Mouse (Mus musculus) mouse embryonic stem cell (cell line): ENCODE results near the gene Ak2.

Experiments used
- in situ Hi-C, 2 experiments: fragments of 300-500 bp; cut with MboI; formaldehyde crosslinking; loops; 1 replicate in 1 of 2; 3 replicates in 1 of 2; pipeline ENCODE4 v1.14.3; 2019 to 2020; ENCODE audit warnings: low sequenced_read_pairs in 2 of 2, low pct_unique_long_range_greater_than_20kb in 1 of 2, mixed read lengths in 1 of 2; ENCODE audit not compliant: unreplicated experiment in 1 of 2

Ak2 gene

GRCm38 (mm10) chr4:128991500-128992008, at the start of gene Ak2:
Ak2 (plus strand) TSS chr4:128991958.
- in situ Hi-C loops, result no loop called here

- in situ Hi-C loops, result no loop called here
Observed at GRCm38 (mm10) chr4:128942346-128942745, 49.4 kb upstream of the Ak2 start.

- in situ Hi-C loops, result no loop called here
Observed at GRCm38 (mm10) chr4:128946736-128947135, 45.0 kb upstream of the Ak2 start.

- in situ Hi-C loops, result no loop called here
Observed at GRCm38 (mm10) chr4:128947326-128947933, 44.3 kb upstream of the Ak2 start.

- in situ Hi-C loops, result no loop called here
Observed at GRCm38 (mm10) chr4:128948137-128948674, 43.6 kb upstream of the Ak2 start.

GRCm38 (mm10) chr4:128949470-128950005, 42.2 kb upstream of the Ak2 start:
- in situ Hi-C loops, result loop anchor here in 1 of 2 experiments (5.0 kb wide), 1 partner anchor 138 kb away; no protein-coding TSS in a partner anchor

- in situ Hi-C loops, result loop anchor here in 1 of 2 experiments (5.0 kb wide), 1 partner anchor 137 kb away; no protein-coding TSS in a partner anchor
Observed at GRCm38 (mm10) chr4:128950461-128950860, 41.3 kb upstream of the Ak2 start.

GRCm38 (mm10) chr4:128953851-128954250, 37.9 kb upstream of the Ak2 start:
- in situ Hi-C loops, result loop anchor here in 1 of 2 experiments (5.0 kb wide), 1 partner anchor 133 kb away; no protein-coding TSS in a partner anchor

- in situ Hi-C loops, result loop anchor here in 1 of 2 experiments (5.0 kb wide), 1 partner anchor 130 kb away; no protein-coding TSS in a partner anchor
Observed at GRCm38 (mm10) chr4:128957155-128957911, 34.4 kb upstream of the Ak2 start.

GRCm38 (mm10) chr4:128958156-128958555, 33.6 kb upstream of the Ak2 start:
- in situ Hi-C loops, result loop anchor here in 1 of 2 experiments (5.0 kb wide), 1 partner anchor 129 kb away; no protein-coding TSS in a partner anchor

- in situ Hi-C loops, result loop anchor here in 1 of 2 experiments (5.0 kb wide), 1 partner anchor 128 kb away; no protein-coding TSS in a partner anchor
Observed at GRCm38 (mm10) chr4:128958849-128959248, 32.9 kb upstream of the Ak2 start.

- in situ Hi-C loops, result loop anchor here in 1 of 2 experiments (5.0 kb wide), 1 partner anchor 128 kb away; no protein-coding TSS in a partner anchor
Observed at GRCm38 (mm10) chr4:128959676-128960075, 32.1 kb upstream of the Ak2 start.

- in situ Hi-C loops, result no loop called here
Observed at GRCm38 (mm10) chr4:128961301-128962028, 30.3 kb upstream of the Ak2 start.

GRCm38 (mm10) chr4:128962029-128962925, 29.5 kb upstream of the Ak2 start, which contains the start of gene Azin2:
Azin2 (minus strand) TSS chr4:128962442.
- in situ Hi-C loops, result no loop called here

- in situ Hi-C loops, result no loop called here
Observed at GRCm38 (mm10) chr4:128962926-128963290, 28.9 kb upstream of the Ak2 start.

- in situ Hi-C loops, result no loop called here
Observed at GRCm38 (mm10) chr4:128966751-128967150, 25.0 kb upstream of the Ak2 start.

GRCm38 (mm10) chr4:128969081-128969480, 22.7 kb upstream of the Ak2 start:
- in situ Hi-C loops, result no loop called here
